14 mouse cellular contexts compared by ENCODE assay signal in genomic region chr17:91079096-91079495, GRCm38 (mm10).
"Had no signal": no experiment of that assay in that cellular context is flagged by ENCODE, and none has a peak within 500 bp of the region (broad histone marks: within the 10 kb centered on the region; RNA-seq: fewer than 3 reads in every experiment).

No protein-coding gene starts in this region.

- H3K4me2 ChIP-seq: limb, embryonic 12.5 days; liver, embryonic 13.5 days; lung, embryonic 15.5 days; neural tube, embryonic 12.5 days had no signal

- ATAC-seq: liver, postnatal 0 days had no signal

- H3K9me3 ChIP-seq: limb, embryonic 12.5 days; liver, embryonic 13.5 days; lung, embryonic 15.5 days; neural tube, embryonic 12.5 days had no signal

- H3K36me3 ChIP-seq: limb, embryonic 12.5 days; liver, embryonic 13.5 days; lung, embryonic 15.5 days; neural tube, embryonic 12.5 days had no signal

- H3K9ac ChIP-seq: limb, embryonic 12.5 days; liver, embryonic 13.5 days; liver, postnatal 0 days; lung, embryonic 15.5 days; neural tube, embryonic 12.5 days had no signal

- H3K4me3 ChIP-seq: limb, embryonic 12.5 days; liver, embryonic 13.5 days; lung, embryonic 15.5 days; neural tube, embryonic 12.5 days had no signal

- H3K4me1 ChIP-seq: limb, embryonic 12.5 days; liver, embryonic 13.5 days; lung, embryonic 15.5 days; neural tube, embryonic 12.5 days had no signal

- H3K27ac ChIP-seq: limb, embryonic 12.5 days; liver, embryonic 13.5 days; lung, embryonic 15.5 days; neural tube, embryonic 12.5 days had no signal

- H3K27me3 ChIP-seq: limb, embryonic 12.5 days; liver, embryonic 13.5 days; lung, embryonic 15.5 days; neural tube, embryonic 12.5 days had no signal

- DNase-seq: kidney, adult 11 months; kidney, postnatal 36 days; layer of hippocampus, adult 9-11 months; layer of hippocampus, postnatal 36 days; liver; liver, embryonic 13.5 days; liver, postnatal 0 days; lung, postnatal 36 days; midbrain, embryonic 14.5 days; right cerebral cortex, postnatal 25 days; thymus, postnatal 36 days had no signal
